Mouse (Mus musculus) testis, adult 2 months (tissue): ENCODE results near the gene Slc35a1.

Experiments used
- CTCF ChIP-seq: fragments of 200-500 bp; IDR thresholded peaks from 2 replicates; pipeline ENCODE4 v1.5.1; 2012; ENCODE audit warnings: low read depth, mild to moderate bottlenecking, inconsistent platforms, low read length, moderate library complexity; ENCODE audit not compliant: control insufficient read depth, insufficient read depth, insufficient replicate concordance
- POLR2A ChIP-seq: fragments of 200-500 bp; IDR thresholded peaks from 2 replicates; pipeline ENCODE4 v1.6.1; 2012; ENCODE audit warnings: low read depth, mild to moderate bottlenecking, inconsistent platforms, low read length, moderate library complexity; ENCODE audit not compliant: control insufficient read depth

- TF ChIP-seq CTCF (no peak), POLR2A (no peak)
Observed at GRCm38 (mm10) chr4:34634129-34634528, 53.1 kb downstream of the Slc35a1 start.
